32 mouse cellular contexts compared by ENCODE assay signal in genomic region chr3:77537848-77538247, GRCm38 (mm10).
DNase-seq lines count a peak whose midpoint lies in the region; ATAC-seq and TF ChIP-seq lines count a peak whose summit lies in the region.
"Had no signal": no experiment of that assay in that cellular context is flagged by ENCODE, and none has a peak within 500 bp of the region (broad histone marks: within the 10 kb centered on the region; RNA-seq: fewer than 3 reads in every experiment).

No protein-coding gene starts in this region.

- TF ChIP-seq CTCF in forebrain, postnatal 0 days (IDR thresholded peaks at IDR 0.05; ENCODE audit: low read depth): no peak
- TF ChIP-seq CTCF in gastrocnemius, adult 2 months (IDR thresholded peaks at IDR 0.05): no peak

- H3K9ac ChIP-seq in forebrain, embryonic 14.5 days (ENCODE audit: low read length): no peak overlapping the region
- H3K9ac ChIP-seq in forebrain, embryonic 11.5 days (ENCODE audit: low read length): no peak overlapping the region
- no peak overlapping the region for H3K9ac ChIP-seq in forebrain, postnatal 0 days
- H3K9ac ChIP-seq: embryonic facial prominence, embryonic 13.5 days; heart, embryonic 13.5 days; hindbrain, embryonic 14.5 days had no signal

- no peaks in the 10 kb centered on the region for H3K27me3 ChIP-seq in forebrain, embryonic 14.5 days (replicated peaks; ENCODE audit: control insufficient read depth, insufficient read depth, low read length)
- H3K27me3 ChIP-seq in forebrain, embryonic 11.5 days (ENCODE audit: control insufficient read depth, insufficient read depth, low read length): no peaks in the 10 kb centered on the region
- H3K27me3 ChIP-seq in forebrain, postnatal 0 days (ENCODE audit: insufficient read depth, low read length): no peaks in the 10 kb centered on the region
- H3K27me3 ChIP-seq in forebrain, embryonic 10.5 days (ENCODE audit: poor library complexity, severe bottlenecking): no peaks in the 10 kb centered on the region
- H3K27me3 ChIP-seq: CH12.LX; embryonic facial prominence, embryonic 13.5 days; heart, embryonic 13.5 days; Patski had no signal

- intact Hi-C loops in gastrocnemius, adult 2 months (cut with DNase I): no loop called here

- no peak overlapping the region for H3K27ac ChIP-seq in forebrain, embryonic 14.5 days (ENCODE audit: low read depth, low read length)
- no peak overlapping the region for H3K27ac ChIP-seq in forebrain, embryonic 11.5 days (ENCODE audit: low read depth, low read length)
- H3K27ac ChIP-seq in forebrain, postnatal 0 days (ENCODE audit: low read depth, low read length): no peak overlapping the region
- no peak overlapping the region for H3K27ac ChIP-seq in forebrain, embryonic 10.5 days
- no peak overlapping the region for H3K27ac ChIP-seq in gastrocnemius, adult 2 months
- H3K27ac ChIP-seq: embryonic facial prominence, embryonic 13.5 days; heart, adult 2 months; heart, embryonic 10.5 days; heart, embryonic 13.5 days; hindbrain, embryonic 14.5 days; hindbrain, postnatal 0 days had no signal

- H3K4me1 ChIP-seq in forebrain, embryonic 14.5 days (ENCODE audit: control insufficient read depth, insufficient read depth, low read length): no peaks in the 10 kb centered on the region
- no peaks in the 10 kb centered on the region for H3K4me1 ChIP-seq in forebrain, embryonic 11.5 days (replicated peaks; ENCODE audit: control insufficient read depth, insufficient read depth, low read length)
- no peaks in the 10 kb centered on the region for H3K4me1 ChIP-seq in forebrain, postnatal 0 days (ENCODE audit: insufficient read depth)
- no peaks in the 10 kb centered on the region for H3K4me1 ChIP-seq in forebrain, embryonic 10.5 days
- H3K4me1 ChIP-seq: embryonic facial prominence, embryonic 13.5 days; heart, embryonic 10.5 days; heart, embryonic 13.5 days had no signal

- no peak overlapping the region for H3K4me3 ChIP-seq in forebrain, embryonic 14.5 days (ENCODE audit: low read depth, low read length)
- no peak overlapping the region for H3K4me3 ChIP-seq in forebrain, embryonic 11.5 days (ENCODE audit: low read depth, low read length)
- H3K4me3 ChIP-seq in forebrain, postnatal 0 days (ENCODE audit: low read depth, low read length): no peak overlapping the region
- H3K4me3 ChIP-seq in forebrain, embryonic 10.5 days: no peak overlapping the region
- H3K4me3 ChIP-seq in gastrocnemius, adult 2 months: no peak overlapping the region
- H3K4me3 ChIP-seq: embryonic facial prominence, embryonic 13.5 days; heart, adult 2 months; heart, embryonic 10.5 days; heart, embryonic 13.5 days had no signal

- no peaks in the 10 kb centered on the region for H3K36me3 ChIP-seq in forebrain, embryonic 14.5 days (ENCODE audit: control insufficient read depth, insufficient read depth, low read length)
- H3K36me3 ChIP-seq in forebrain, embryonic 11.5 days (ENCODE audit: control insufficient read depth, insufficient read depth, low read length): no peaks in the 10 kb centered on the region
- no peaks in the 10 kb centered on the region for H3K36me3 ChIP-seq in forebrain, postnatal 0 days (ENCODE audit: insufficient read depth)
- no peaks in the 10 kb centered on the region for H3K36me3 ChIP-seq in forebrain, embryonic 10.5 days (replicated peaks)
- H3K36me3 ChIP-seq: embryonic facial prominence, embryonic 13.5 days; G1E; heart, embryonic 10.5 days; heart, embryonic 13.5 days had no signal

- peak; percentile 45 for DNase-seq in forebrain, embryonic 14.5 days (ENCODE audit: low spot score)
- no peak for DNase-seq in forebrain, embryonic 11.5 days (ENCODE audit: low spot score)
- peak; percentile 25 for DNase-seq in forebrain, postnatal 0 days
- no peak for DNase-seq in forebrain, embryonic 10.5 days (ENCODE audit: extremely low spot score, low spot score)
- peak; percentile 16 for DNase-seq in brain, adult 2 months (ENCODE audit: low read depth, low spot score)
- peak; percentile 4 for DNase-seq in brain, embryonic 18.5 days (ENCODE audit: low read depth, low spot score)
- no peak for DNase-seq in gastrocnemius, adult 2 months
- DNase-seq in embryo, embryonic 9.5 days (ENCODE audit: extremely low spot score): no peak
- DNase-seq: adrenal gland, postnatal 10 days; B cell, adult 2 months; cerebellum, adult 11 months; cerebellum, adult 2 months; cerebellum, postnatal 10 days; cerebellum, postnatal 36 days; embryo, embryonic 11 days; gastrocnemius, postnatal 10 days; gastrocnemius, postnatal 36 days; heart, adult 2 months; heart, postnatal 14 days; heart, postnatal 4 days; kidney, adult 18-20 months; kidney, adult 9 months had no signal

- 73% methylated on average over 3 of the region's 3 CpGs for WGBS in forebrain, embryonic 14.5 days
- 78% methylated on average over 3 of the region's 3 CpGs for WGBS in forebrain, embryonic 11.5 days
- WGBS in forebrain, postnatal 0 days: 42% methylated on average over 3 of the region's 3 CpGs
- 71% methylated on average over 3 of the region's 3 CpGs for WGBS in forebrain, embryonic 10.5 days

- H3K4me2 ChIP-seq in forebrain, embryonic 14.5 days (ENCODE audit: low read length): no peak overlapping the region
- H3K4me2 ChIP-seq in forebrain, embryonic 11.5 days (ENCODE audit: low read depth, low read length, severe bottlenecking): no peak overlapping the region
- no peak overlapping the region for H3K4me2 ChIP-seq in forebrain, postnatal 0 days (ENCODE audit: low read depth)
- H3K4me2 ChIP-seq: embryonic facial prominence, embryonic 13.5 days; heart, embryonic 13.5 days; hindbrain, embryonic 14.5 days had no signal

- no peaks in the 10 kb centered on the region for H3K9me3 ChIP-seq in forebrain, embryonic 14.5 days (replicated peaks; ENCODE audit: control insufficient read depth, low read length)
- no peaks in the 10 kb centered on the region for H3K9me3 ChIP-seq in forebrain, embryonic 11.5 days (ENCODE audit: control insufficient read depth, low read length)
- H3K9me3 ChIP-seq in forebrain, postnatal 0 days (ENCODE audit: low read length): no peaks in the 10 kb centered on the region
- no peaks in the 10 kb centered on the region for H3K9me3 ChIP-seq in forebrain, embryonic 10.5 days
- H3K9me3 ChIP-seq: embryonic facial prominence, embryonic 13.5 days; G1E; heart, embryonic 10.5 days; heart, embryonic 13.5 days had no signal

- ATAC-seq in forebrain, embryonic 14.5 days: no peak
- ATAC-seq in forebrain, embryonic 11.5 days (replicated peaks; ENCODE audit: low FRiP score): no peak
- no peak for ATAC-seq in forebrain, postnatal 0 days
- ATAC-seq: hindbrain, postnatal 0 days; inflammation-experienced regulatory T-cells, adult 6 months; intestine, embryonic 16.5 days; Patski had no signal

Comparison
In these comparisons a context has a peak if more than half of its experiments do, and no peak if none do; other contexts are left out.
1. DNase-seq: peak in forebrain, embryonic 14.5 days (single experiment), forebrain, postnatal 0 days (single experiment), brain, adult 2 months (single experiment) and brain, embryonic 18.5 days (single experiment); none in forebrain, embryonic 11.5 days (single experiment), forebrain, embryonic 10.5 days (single experiment), gastrocnemius, adult 2 months (single experiment) and embryo, embryonic 9.5 days (single experiment).